Mouse (Mus musculus) liver, embryonic 16.5 days (tissue): ENCODE data around the gene Golm1. TPM values are rescaled to one million over a fixed set of nuclear protein-coding genes. Genes with fewer than 3 reads are reported as not detected.
A peak's percentile ranks its signal among the peaks of the same experiment; 100 is the strongest.

ENCODE experiments used
- ATAC-seq: fragments of 200-750 bp; cut with Nextera tagmentation; 2 replicates; pipeline ENCODE4 v1.8.0; 2017; ENCODE audit warnings: low read depth, mild to moderate bottlenecking, moderate number of reproducible peaks, moderate library complexity
- H3K27ac ChIP-seq: fragments of 300-500 bp; sonication (generic); 2 replicates; pipeline ENCODE4 v1.5.1; 2014; ENCODE audit warnings: mild to moderate bottlenecking, low read length
- H3K27me3 ChIP-seq: fragments of 300-500 bp; sonication (generic); 2 replicates; pipeline ENCODE4 v1.6.1; 2014; ENCODE audit warnings: low read depth, low read length, mixed read lengths; ENCODE audit not compliant: control insufficient read depth, insufficient read depth
- H3K36me3 ChIP-seq: fragments of 300-500 bp; sonication (generic); 2 replicates; pipeline ENCODE4 v1.6.1; 2014; ENCODE audit warnings: mild to moderate bottlenecking; ENCODE audit not compliant: control insufficient read depth, insufficient read depth
- H3K4me1 ChIP-seq: fragments of 300-500 bp; sonication (generic); 2 replicates; pipeline ENCODE4 v1.6.1; 2014; ENCODE audit warnings: low read depth, low read length, mixed read lengths; ENCODE audit not compliant: control insufficient read depth
- H3K4me2 ChIP-seq: fragments of 300-500 bp; sonication (generic); 2 replicates; pipeline ENCODE4 v1.6.1; 2014; ENCODE audit warnings: low read depth, low read length, mixed read lengths
- H3K4me3 ChIP-seq: fragments of 300-500 bp; sonication (generic); 2 replicates; pipeline ENCODE4 v1.5.1; 2014; ENCODE audit warnings: low read depth, mild to moderate bottlenecking, low read length
- H3K9ac ChIP-seq: fragments of 300-500 bp; sonication (generic); 2 replicates; pipeline ENCODE4 v1.6.1; 2014; ENCODE audit warnings: low read depth, low read length
- H3K9me3 ChIP-seq: fragments of 300-500 bp; sonication (generic); replicated peaks from 2 replicates; pipeline ENCODE4 v1.6.1; 2016; ENCODE audit warnings: low read length; ENCODE audit not compliant: control insufficient read depth
- WGBS: fragments of 180-500 bp; shearing (Covaris S2); extraction: QIAGEN DNeasy Blood & Tissue Kit; methylation state at CpG from one replicate; pipeline ENCODE4 v1.1.7; 2014; ENCODE audit not compliant: insufficient replicate concordance; 5-methylcytosine and 5-hydroxymethylcytosine counted together
- polyA plus RNA-seq: library from polyadenylated mRNA; unstranded; fragments of >200 nt; fragmentation: Nextera tagmentation; extraction: Ambion mirVana; gene quantifications from 2 replicates; pipeline ENCODE4 v1.2.1, GENCODE M21; 2015

Gene Golm1
- polyA plus RNA-seq, 1 experiment from 2014 or later, result 36.8 TPM

DNA sequence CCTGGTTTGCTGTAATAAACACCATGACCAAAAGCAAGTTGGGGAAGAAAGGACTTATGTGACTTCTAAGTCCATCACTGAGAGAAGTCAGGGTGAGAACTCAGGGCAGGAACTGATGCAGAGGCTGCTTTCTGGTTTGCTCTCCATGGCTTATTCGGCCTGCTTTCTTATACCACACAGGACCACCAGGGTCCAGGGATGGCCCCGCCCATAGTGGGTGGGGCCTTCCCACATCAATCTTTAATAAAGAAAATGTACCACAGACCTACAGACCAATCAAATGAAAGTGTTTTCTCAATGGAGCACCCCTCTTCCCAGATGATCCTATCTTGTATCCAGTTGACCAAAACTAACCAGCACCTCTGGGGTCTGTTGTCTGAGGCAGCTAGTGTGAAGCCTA, 4.1 kb downstream of the Golm1 start:
- 38% methylated on average over 2 of the region's 2 CpGs for WGBS
- Histone ChIP-seq H3K9me3 (no peaks in the 10 kb centered on the region), H3K27me3 (no peaks in the 10 kb centered on the region), H3K27ac (no peak overlapping the region), H3K4me3 (no peak overlapping the region), H3K36me3 (peaks cover under 1% of the 10 kb centered on the region; the same call in 1 of the 2 replicates), H3K9ac (no peak overlapping the region), H3K4me1 (peaks cover 55% of the 10 kb centered on the region), H3K4me2 (no peak overlapping the region)
- no peak for ATAC-seq

DNA sequence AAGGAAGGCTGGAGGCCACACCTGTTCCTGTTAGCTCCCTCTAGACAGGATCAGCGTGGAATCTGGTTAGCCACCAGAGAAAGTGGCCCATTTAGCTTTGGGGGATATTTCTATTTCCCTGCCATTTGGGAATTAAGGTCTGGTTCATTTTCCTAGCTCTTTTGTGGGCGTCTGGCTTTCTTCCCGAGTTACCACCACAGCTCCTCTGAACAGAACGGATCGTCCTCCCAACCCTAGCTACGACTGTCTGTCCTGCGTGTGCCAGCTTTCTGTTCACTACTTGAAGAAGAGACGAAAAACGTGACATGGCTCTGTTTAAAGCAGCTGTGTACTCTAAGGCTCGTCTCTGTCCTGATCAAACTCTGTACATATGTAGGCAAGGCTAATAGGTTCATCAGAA, 5.7 kb downstream of the Golm1 start:
- Histone ChIP-seq H3K36me3 (peaks cover 11% of the 10 kb centered on the region), H3K4me1 (peaks cover 47% of the 10 kb centered on the region), H3K9me3 (no peaks in the 10 kb centered on the region), H3K9ac (no peak overlapping the region), H3K27me3 (no peaks in the 10 kb centered on the region), H3K27ac (peak overlapping the region; percentile 95), H3K4me3 (no peak overlapping the region), H3K4me2 (no peak overlapping the region)
- ATAC-seq, result no peak
- WGBS, result 87% methylated on average over 10 of the region's 10 CpGs

DNA sequence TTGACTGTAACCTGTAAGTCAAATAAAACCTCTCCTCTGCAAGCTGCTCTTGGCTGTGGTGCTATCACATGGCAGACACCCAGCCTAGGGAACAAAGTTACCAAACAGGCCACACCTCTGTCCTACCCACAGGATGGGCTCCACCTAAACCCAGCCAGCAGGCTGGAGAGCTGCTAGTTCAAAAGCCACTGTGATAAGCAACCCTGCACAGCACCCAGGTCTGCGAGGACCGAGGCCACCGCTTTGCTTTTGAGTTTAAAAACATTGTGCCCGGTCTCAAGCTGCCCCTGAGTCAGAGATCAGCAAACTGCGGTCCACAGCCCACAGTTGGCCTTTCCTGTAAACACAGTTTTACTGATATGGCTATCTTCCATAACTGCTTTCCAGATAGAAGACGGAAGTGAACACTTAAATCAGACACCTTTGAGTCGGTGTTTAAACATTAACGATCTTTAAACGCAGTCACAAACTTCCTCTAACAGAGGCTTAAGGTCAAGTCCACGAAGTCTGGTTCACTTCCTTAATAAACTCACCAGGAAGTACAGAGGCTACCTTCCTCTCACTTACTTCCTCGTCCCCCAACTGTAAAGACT, 7.0 kb downstream of the Golm1 start:
- WGBS, result 4% methylated on average over 11 of the region's 11 CpGs
- Histone ChIP-seq H3K9me3 (no peaks in the 10 kb centered on the region), H3K36me3 (peaks cover 23% of the 10 kb centered on the region), H3K27ac (peak overlapping the region; percentile 95), H3K4me1 (peaks cover 40% of the 10 kb centered on the region), H3K9ac (peak overlapping the region; percentile 62), H3K4me2 (peak overlapping the region; percentile 71), H3K27me3 (no peaks in the 10 kb centered on the region), H3K4me3 (peak overlapping the region; percentile 46)
- ATAC-seq, result peak; percentile 99

DNA sequence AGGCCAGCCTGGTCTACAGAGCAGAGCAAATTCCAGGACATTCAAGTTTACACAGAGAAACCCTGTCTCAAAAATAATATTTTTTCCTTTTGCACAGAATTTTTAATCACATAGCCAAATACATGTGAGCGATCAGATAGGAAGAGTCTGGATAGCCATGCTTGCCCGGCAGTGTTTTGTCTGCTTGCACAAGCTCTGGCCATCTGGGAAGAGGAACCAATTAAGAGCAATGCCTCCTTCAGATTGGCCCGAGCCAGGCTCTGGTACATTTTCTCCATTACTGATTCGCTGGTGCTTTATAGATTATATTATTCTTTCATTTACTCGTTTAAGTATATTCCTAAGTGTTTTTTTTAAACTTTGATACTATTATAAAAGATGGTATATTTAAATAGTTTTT, 7.8 kb downstream of the Golm1 start:
- Histone ChIP-seq H3K4me2 (no peak overlapping the region), H3K9ac (no peak overlapping the region), H3K27me3 (no peaks in the 10 kb centered on the region), H3K9me3 (no peaks in the 10 kb centered on the region), H3K4me1 (peaks cover 34% of the 10 kb centered on the region), H3K27ac (no peak overlapping the region), H3K4me3 (no peak overlapping the region), H3K36me3 (peaks cover 27% of the 10 kb centered on the region)
- WGBS, result 61% methylated on average over 5 of the region's 5 CpGs
- no peak for ATAC-seq

DNA sequence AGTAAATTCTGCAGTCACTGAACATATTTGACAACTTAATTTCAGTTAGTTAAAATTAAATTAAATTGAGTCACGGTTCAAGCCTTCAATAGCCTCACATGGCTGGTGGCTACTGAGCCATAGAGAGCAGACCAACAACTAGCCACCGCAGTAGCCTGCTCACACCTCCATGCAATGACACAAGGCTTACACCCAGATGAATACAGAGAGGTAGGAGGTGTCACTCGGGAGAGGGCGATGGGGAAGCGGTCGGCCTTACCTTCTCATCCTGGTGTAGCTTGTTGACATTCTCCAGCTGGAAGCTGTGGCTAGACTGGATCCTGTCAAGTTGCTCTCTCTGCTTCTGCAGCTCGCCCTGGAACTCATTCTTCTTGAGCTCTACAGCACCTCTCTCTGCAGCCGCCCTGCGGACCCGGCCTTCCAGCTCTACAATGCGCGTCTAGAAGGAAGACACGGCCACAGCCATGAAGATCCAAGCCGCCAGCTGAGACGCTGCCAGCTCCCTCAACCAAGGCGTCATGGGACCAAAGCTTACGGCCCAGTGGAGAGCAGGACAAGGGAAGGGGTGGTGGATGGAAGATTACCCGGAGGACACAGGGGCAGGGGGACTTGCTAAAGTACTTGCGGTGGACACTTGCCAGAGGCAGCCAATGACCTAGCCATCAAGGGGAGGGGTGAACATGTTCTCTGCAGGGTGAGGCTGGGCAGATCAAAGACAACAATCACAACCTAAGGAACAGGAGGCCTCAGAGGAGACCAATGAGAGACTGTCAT, 11.5 kb downstream of the Golm1 start:
- no peak for ATAC-seq
- no peak overlapping the region for H3K9ac ChIP-seq
- WGBS, result 92% methylated on average over 19 of the region's 19 CpGs

DNA sequence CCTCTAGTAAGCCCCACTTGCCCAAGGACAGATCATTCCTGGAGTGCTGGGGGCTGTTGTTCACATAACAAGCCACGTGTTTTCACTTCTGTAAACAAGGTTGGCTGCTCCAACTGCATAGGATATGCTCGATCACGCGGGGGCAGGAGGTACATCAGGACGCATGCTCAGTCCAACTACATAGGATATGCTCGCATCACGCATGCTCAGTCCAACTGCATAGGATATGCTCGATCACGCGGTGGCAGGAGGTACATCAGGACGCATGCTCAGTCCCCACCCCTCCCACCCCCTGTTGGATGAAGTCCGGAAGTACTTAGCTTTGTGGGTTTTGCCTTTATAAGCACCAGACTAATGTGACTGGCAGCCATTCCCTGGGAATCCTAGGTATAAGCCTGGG, 13.6 kb downstream of the Golm1 start:
- WGBS, result 91% methylated on average over 12 of the region's 12 CpGs
- Histone ChIP-seq H3K27ac (no peak overlapping the region), H3K27me3 (no peaks in the 10 kb centered on the region), H3K4me1 (peaks cover 3% of the 10 kb centered on the region; the same call in 1 of the 2 replicates), H3K4me2 (no peak overlapping the region), H3K9me3 (no peaks in the 10 kb centered on the region), H3K4me3 (no peak overlapping the region), H3K9ac (no peak overlapping the region), H3K36me3 (peaks cover 56% of the 10 kb centered on the region)
- no peak for ATAC-seq

More for the DNA sequence above, 11.5 kb downstream of the Golm1 start:
- Histone ChIP-seq H3K9me3 (no peaks in the 10 kb centered on the region), H3K4me3 (no peak overlapping the region), H3K36me3 (peaks cover 46% of the 10 kb centered on the region), H3K27me3 (no peaks in the 10 kb centered on the region), H3K4me1 (peaks cover 21% of the 10 kb centered on the region), H3K4me2 (no peak overlapping the region), H3K27ac (no peak overlapping the region)

DNA sequence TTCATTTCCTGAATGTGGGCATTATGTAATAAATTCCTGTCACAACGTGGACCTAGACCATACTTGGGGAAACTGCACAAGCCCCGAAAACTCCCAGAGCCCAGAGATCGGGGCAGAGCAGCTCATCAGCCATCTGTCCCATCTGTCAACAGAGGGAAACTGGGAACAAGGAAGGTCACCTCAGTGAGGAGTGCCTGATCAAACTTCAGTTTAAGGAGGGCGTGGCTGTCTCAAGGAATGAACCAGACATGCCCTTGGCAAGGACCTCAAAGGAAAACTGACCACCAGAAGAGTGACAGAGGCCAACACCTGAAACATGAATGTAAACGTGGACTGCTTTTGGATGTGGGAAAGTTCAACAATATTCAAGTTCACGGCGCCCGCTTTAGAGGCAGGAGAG, 14.2 kb downstream of the Golm1 start:
- Histone ChIP-seq H3K9me3 (no peaks in the 10 kb centered on the region), H3K4me2 (no peak overlapping the region)

DNA sequence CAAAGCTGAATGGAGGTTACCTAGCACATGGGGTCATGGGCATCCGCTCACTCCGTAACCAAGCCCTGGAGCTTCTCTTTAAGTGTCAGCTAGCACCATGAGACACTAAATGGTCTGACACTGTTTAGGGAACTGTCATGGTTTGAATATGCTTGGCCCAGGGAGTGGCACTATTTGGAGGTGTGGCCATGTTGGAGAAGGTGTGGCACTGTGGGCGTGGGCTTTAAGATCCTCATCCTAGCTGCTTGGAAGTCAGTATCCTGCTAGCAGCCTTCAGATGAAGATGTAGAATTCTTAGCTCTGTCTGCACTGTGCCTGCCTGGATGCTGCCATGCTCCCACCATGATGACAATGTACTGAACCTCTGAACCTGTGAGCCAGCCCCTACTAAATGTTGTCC, 15.2 kb downstream of the Golm1 start:
- Histone ChIP-seq H3K4me1 (peaks cover 8% of the 10 kb centered on the region), H3K4me2 (no peak overlapping the region), H3K9me3 (no peaks in the 10 kb centered on the region), H3K4me3 (no peak overlapping the region), H3K27ac (no peak overlapping the region), H3K27me3 (no peaks in the 10 kb centered on the region), H3K36me3 (peaks cover 50% of the 10 kb centered on the region), H3K9ac (no peak overlapping the region)
- ATAC-seq, result no peak; the same call in 1 of the 2 replicates
- WGBS, result 86% methylated on average over 3 of the region's 3 CpGs

More for the DNA sequence above, 14.2 kb downstream of the Golm1 start:
- no peak for ATAC-seq
- no peak overlapping the region for H3K4me3 ChIP-seq
- peaks cover 54% of the 10 kb centered on the region for H3K36me3 ChIP-seq
- no peak overlapping the region for H3K27ac ChIP-seq
- H3K4me1 ChIP-seq, result peaks cover 8% of the 10 kb centered on the region
- H3K27me3 ChIP-seq, result no peaks in the 10 kb centered on the region
- 87% methylated on average over 8 of the region's 8 CpGs for WGBS
- H3K9ac ChIP-seq, result no peak overlapping the region

DNA sequence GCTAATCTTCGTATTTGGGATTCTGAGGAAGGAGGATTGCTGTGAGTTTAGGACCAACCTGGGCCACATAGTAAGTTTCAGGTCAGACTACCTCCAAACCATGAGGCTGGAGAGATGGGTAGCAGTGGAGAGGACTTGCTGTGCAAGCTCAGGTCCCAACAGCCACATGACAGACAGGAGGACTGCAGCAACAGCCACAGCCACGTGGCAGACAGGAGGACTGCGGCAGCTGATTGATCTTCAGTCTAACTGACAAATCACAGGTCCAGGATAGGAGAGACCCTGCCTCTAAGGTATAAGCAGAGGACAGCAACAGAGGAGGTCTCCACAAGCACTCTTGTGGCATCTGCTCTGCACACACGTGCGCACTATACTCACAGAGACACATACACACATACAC, 17.8 kb downstream of the Golm1 start:
- Histone ChIP-seq H3K4me1 (peaks cover 8% of the 10 kb centered on the region), H3K27me3 (no peaks in the 10 kb centered on the region), H3K4me2 (no peak overlapping the region), H3K9me3 (no peaks in the 10 kb centered on the region), H3K27ac (no peak overlapping the region), H3K4me3 (no peak overlapping the region), H3K9ac (no peak overlapping the region), H3K36me3 (peaks cover 32% of the 10 kb centered on the region)
- 73% methylated on average over 5 of the region's 5 CpGs for WGBS
- no peak for ATAC-seq
